ENCODE assay signal across 22 mouse cellular contexts in genomic region chr11:104083248-104083647, GRCm38 (mm10). TPM values are rescaled to one million over a fixed set of nuclear protein-coding genes. Genes with fewer than 3 reads are reported as not detected.
"Had no signal": no experiment of that assay in that cellular context is flagged by ENCODE, and none has a peak within 500 bp of the region (broad histone marks: within the 10 kb centered on the region; RNA-seq: fewer than 3 reads in every experiment).

No protein-coding gene starts in this region.

- H3K36me3 ChIP-seq: liver, embryonic 12.5 days; liver, embryonic 15.5 days; lung, embryonic 15.5 days; midbrain, embryonic 10.5 days; midbrain, embryonic 15.5 days; neural tube, embryonic 12.5 days; neural tube, embryonic 15.5 days had no signal

- H3K4me3 ChIP-seq: layer of hippocampus, adult 2 months; liver, embryonic 12.5 days; liver, embryonic 15.5 days; lung, embryonic 15.5 days; megakaryocyte, embryonic 14.5 days; midbrain, embryonic 10.5 days; midbrain, embryonic 15.5 days; neural tube, embryonic 12.5 days; neural tube, embryonic 15.5 days had no signal

- DNase-seq: kidney, postnatal 25 days; lung, adult 18-20 months; lung, postnatal 10 days; lung, postnatal 36 days; right cerebral cortex, adult 18-20 months; right cerebral cortex, postnatal 14 days; right cerebral cortex, postnatal 4 days; thymus, adult 2 months; thymus, postnatal 14 days; thymus, postnatal 4 days had no signal

- ATAC-seq: liver, embryonic 12.5 days; midbrain, embryonic 15.5 days had no signal

- H3K4me1 ChIP-seq: liver, embryonic 12.5 days; liver, embryonic 15.5 days; lung, embryonic 15.5 days; megakaryocyte, embryonic 14.5 days; neural tube, embryonic 12.5 days had no signal

- H3K27me3 ChIP-seq: liver, embryonic 12.5 days; liver, embryonic 15.5 days; lung, embryonic 15.5 days; midbrain, embryonic 15.5 days; neural tube, embryonic 12.5 days; neural tube, embryonic 15.5 days had no signal

- H3K9ac ChIP-seq: liver, embryonic 12.5 days; liver, embryonic 15.5 days; lung, embryonic 15.5 days; midbrain, embryonic 15.5 days; neural tube, embryonic 12.5 days; neural tube, embryonic 15.5 days had no signal

- H3K27ac ChIP-seq: kidney, postnatal 0 days; layer of hippocampus, adult 2 months; liver, embryonic 12.5 days; liver, embryonic 15.5 days; lung, embryonic 15.5 days; midbrain, embryonic 10.5 days; midbrain, embryonic 15.5 days; neural tube, embryonic 12.5 days; neural tube, embryonic 15.5 days; stomach, postnatal 0 days had no signal

RNA-seq across cellular contexts. Expression of gene Crhr1, which starts 49.4 kb away (rescaled TPM):
- polyA plus RNA-seq: large intestine, adult 2 months; liver, embryonic 12.5 days; liver, embryonic 15.5 days; lung, embryonic 15.5 days had no signal
